ENCODE assay signal across 15 mouse cellular contexts in genomic region chr15:77888286-77888685, GRCm38 (mm10). TPM values are rescaled to one million over a fixed set of nuclear protein-coding genes. Genes with fewer than 3 reads are reported as not detected.
A peak's percentile ranks its signal among the peaks of the same experiment; 100 is the strongest.
DNase-seq lines count a peak whose midpoint lies in the region; ATAC-seq and TF ChIP-seq lines count a peak whose summit lies in the region.
"Had no signal": no experiment of that assay in that cellular context is flagged by ENCODE, and none has a peak within 500 bp of the region (broad histone marks: within the 10 kb centered on the region; RNA-seq: fewer than 3 reads in every experiment).

No protein-coding gene starts in this region.

- H3K9ac ChIP-seq in midbrain, embryonic 14.5 days (replicated peaks; ENCODE audit: low read length) = no peak overlapping the region
- H3K9ac ChIP-seq in MEL (ENCODE audit: control insufficient read depth, low read depth, low read length, poor library complexity, severe bottlenecking) = no peak overlapping the region
- H3K9ac ChIP-seq: liver, embryonic 13.5 days had no signal

- no peak overlapping the region for H3K4me3 ChIP-seq in midbrain, embryonic 10.5 days
- H3K4me3 ChIP-seq in midbrain, embryonic 14.5 days (replicated peaks; ENCODE audit: low read depth, low read length) = no peak overlapping the region
- H3K4me3 ChIP-seq in MEL (ENCODE audit: control insufficient read depth in 1 of 2, insufficient read depth in 1 of 2, low read depth in 2 of 2, low read length in 2 of 2) = no peak overlapping the region
- H3K4me3 ChIP-seq: liver, embryonic 13.5 days had no signal

- no peaks in the 10 kb centered on the region for H3K9me3 ChIP-seq in midbrain, embryonic 10.5 days (replicated peaks)
- H3K9me3 ChIP-seq in midbrain, embryonic 14.5 days (ENCODE audit: control insufficient read depth, low read length) = no peaks in the 10 kb centered on the region
- H3K9me3 ChIP-seq in MEL (replicated peaks; ENCODE audit: insufficient read depth, low read length) = no peaks in the 10 kb centered on the region
- H3K9me3 ChIP-seq: liver, embryonic 13.5 days had no signal

- TF ChIP-seq RAD21 in MEL (IDR thresholded peaks at IDR 0.05; ENCODE audit: low read depth, low read length) = no peak

- H3K27me3 ChIP-seq in midbrain, embryonic 10.5 days (ENCODE audit: low read depth, poor library complexity, severe bottlenecking) = no peaks in the 10 kb centered on the region
- H3K27me3 ChIP-seq in midbrain, embryonic 14.5 days (ENCODE audit: control insufficient read depth, insufficient read depth, low read length) = no peaks in the 10 kb centered on the region
- H3K27me3 ChIP-seq in MEL (ENCODE audit: control insufficient read depth in 1 of 2, insufficient read depth in 2 of 2, low read length in 2 of 2) = no peaks in the 10 kb centered on the region

- TF ChIP-seq CTCF in MEL (IDR thresholded peaks at IDR 0.05 in 2 of 3, conservative IDR thresholded peaks at IDR 0.05 in 1 of 3; ENCODE audit: control insufficient read depth in 1 of 3, insufficient read depth in 1 of 3, low read depth in 2 of 3, low read length in 3 of 3, poor library complexity in 1 of 3, severe bottlenecking in 1 of 3) = no peak

- ATAC-seq in midbrain, embryonic 14.5 days (ENCODE audit: low FRiP score, low TSS enrichment) = no peak
- ATAC-seq: forebrain, embryonic 14.5 days; hindbrain, embryonic 16.5 days had no signal

- 58% methylated on average over 7 of the region's 7 CpGs for WGBS in midbrain, embryonic 10.5 days
- 54% methylated on average over 7 of the region's 7 CpGs for WGBS in midbrain, embryonic 14.5 days

- peaks cover 21% of the 10 kb centered on the region for H3K4me1 ChIP-seq in midbrain, embryonic 10.5 days
- no peaks in the 10 kb centered on the region for H3K4me1 ChIP-seq in midbrain, embryonic 14.5 days (ENCODE audit: control insufficient read depth, insufficient read depth, low read length)
- H3K4me1 ChIP-seq in MEL (ENCODE audit: control insufficient read depth in 1 of 2, insufficient read depth in 2 of 2, low read length in 2 of 2) = peaks cover 13 to 36% of the 10 kb centered on the region in 2 experiments

- H3K4me2 ChIP-seq in midbrain, embryonic 14.5 days (ENCODE audit: low read length) = no peak overlapping the region
- H3K4me2 ChIP-seq: liver, embryonic 13.5 days had no signal

- H3K27ac ChIP-seq in midbrain, embryonic 10.5 days (replicated peaks) = 0 out of 2 replicates have a peak overlapping the region, but pooled peaks have one; percentile 52
- H3K27ac ChIP-seq in midbrain, embryonic 14.5 days (replicated peaks; ENCODE audit: low read depth, low read length) = no peak overlapping the region
- no peak overlapping the region for H3K27ac ChIP-seq in MEL (ENCODE audit: control insufficient read depth, low read depth, low read length)
- H3K27ac ChIP-seq: liver, embryonic 13.5 days had no signal

- H3K36me3 ChIP-seq in midbrain, embryonic 10.5 days = no peaks in the 10 kb centered on the region
- no peaks in the 10 kb centered on the region for H3K36me3 ChIP-seq in midbrain, embryonic 14.5 days (ENCODE audit: control insufficient read depth, insufficient read depth, low read length)
- H3K36me3 ChIP-seq in MEL (ENCODE audit: control insufficient read depth in 1 of 2, insufficient read depth in 2 of 2, low read length in 2 of 2) = peaks cover 0 to 19% of the 10 kb centered on the region in 2 experiments; a peak in 2 of 4 replicates
- H3K36me3 ChIP-seq: liver, embryonic 13.5 days had no signal

- TF ChIP-seq EP300 in MEL (IDR thresholded peaks at IDR 0.05; ENCODE audit: low read depth in 1 of 2, low read length in 2 of 2) = no peak

- no peaks in the 10 kb centered on the region for H3K79me2 ChIP-seq in MEL (ENCODE audit: control insufficient read depth, insufficient read depth, low read length, poor library complexity)

- no peak for DNase-seq in midbrain, embryonic 10.5 days (ENCODE audit: low spot score)
- DNase-seq in midbrain, embryonic 14.5 days = no peak
- peak; percentile 33 for DNase-seq in MEL (ENCODE audit: low read depth, low spot score)
- peak; percentile 53 for DNase-seq in adrenal gland, postnatal 25 days
- DNase-seq in kidney, postnatal 14 days = no peak
- no peak for DNase-seq in urinary bladder, postnatal 25 days (ENCODE audit: low spot score)
- no peak for DNase-seq in left cerebral cortex, adult 9 months (ENCODE audit: low spot score in 2 of 2)
- DNase-seq: cerebellum, postnatal 10 days; gastrocnemius, postnatal 36 days; layer of hippocampus, adult 9-11 months; left cerebral cortex, postnatal 4 days; liver, embryonic 13.5 days; thymus, postnatal 25 days had no signal

- no peak for TF ChIP-seq POLR2A in MEL (IDR thresholded peaks at IDR 0.05; ENCODE audit: control insufficient read depth in 1 of 2, insufficient read depth in 1 of 2, low read depth in 1 of 2, low read length in 2 of 2, poor library complexity in 1 of 2)

TF ChIP-seq in MEL, 35 proteins besides CTCF, POLR2A, EP300 and RAD21:
- TF ChIP-seq JUND (IDR thresholded peaks at IDR 0.05; ENCODE audit: low read depth, low read length) = no peak
- no peak for TF ChIP-seq POLR2AphosphoS2 (IDR thresholded peaks at IDR 0.05; ENCODE audit: low read length)
- no peak for TF ChIP-seq ELF1 (IDR thresholded peaks at IDR 0.05; ENCODE audit: low read depth, low read length)
- TF ChIP-seq ZNF384 (IDR thresholded peaks at IDR 0.05; ENCODE audit: low read depth, low read length) = no peak
- no peak for TF ChIP-seq MYB (IDR thresholded peaks at IDR 0.05; ENCODE audit: low read depth, low read length)
- no peak for TF ChIP-seq ETS1 (IDR thresholded peaks at IDR 0.05; ENCODE audit: low read depth, low read length)
- no peak for TF ChIP-seq TCF12 (IDR thresholded peaks at IDR 0.05; ENCODE audit: low read depth, low read length)
- TF ChIP-seq UBTF (IDR thresholded peaks at IDR 0.05; ENCODE audit: borderline replicate concordance, insufficient read depth, low read depth, low read length) = no peak
- no peak for TF ChIP-seq KAT2A (conservative IDR thresholded peaks at IDR 0.05; ENCODE audit: low read depth, low read length)
- no peak for TF ChIP-seq TBP (IDR thresholded peaks at IDR 0.05; ENCODE audit: low read depth, low read length)
- no peak for TF ChIP-seq POLR2AphosphoS5 (IDR thresholded peaks at IDR 0.05; ENCODE audit: borderline replicate concordance, low read depth, low read length)
- no peak for TF ChIP-seq CHD1 (IDR thresholded peaks at IDR 0.05; ENCODE audit: low read depth, low read length)
- TF ChIP-seq GATA1 (IDR thresholded peaks at IDR 0.05; ENCODE audit: low read depth, low read length) = no peak
- no peak for TF ChIP-seq ZC3H11A (IDR thresholded peaks at IDR 0.05; ENCODE audit: low read depth, low read length)
- no peak for TF ChIP-seq MAFK (IDR thresholded peaks at IDR 0.05; ENCODE audit: borderline replicate concordance, low read depth, low read length)
- TF ChIP-seq NRF1 (IDR thresholded peaks at IDR 0.05; ENCODE audit: insufficient read depth, low read depth, low read length, poor library complexity, severe bottlenecking) = no peak
- no peak for TF ChIP-seq MEF2A (IDR thresholded peaks at IDR 0.05; ENCODE audit: extremely low read depth, insufficient replicate concordance, low read depth, low read length, poor library complexity, severe bottlenecking)
- no peak for TF ChIP-seq SMC3 (IDR thresholded peaks at IDR 0.05; ENCODE audit: low read depth, low read length)
- no peak for TF ChIP-seq ZMIZ1 (IDR thresholded peaks at IDR 0.05; ENCODE audit: low read depth, low read length)
- TF ChIP-seq USF1 (IDR thresholded peaks at IDR 0.05; ENCODE audit: low read depth, low read length) = no peak

RNA-seq across cellular contexts. Expression of gene Txn2, which starts 40.5 kb away (rescaled TPM):
- polyA plus RNA-seq in midbrain, embryonic 10.5 days (2016; fragmentation: Nextera tagmentation; extraction: Ambion mirVana) = 285 and 291 TPM in 2 replicates
- 219 and 234 TPM in 2 replicates for polyA plus RNA-seq in midbrain, embryonic 14.5 days (2014; fragmentation: Nextera tagmentation; extraction: Ambion mirVana)
- 188 and 207 TPM in 2 replicates for total RNA-seq in MEL (2012; rRNA removed)
- polyA plus RNA-seq in MEL (2012; ENCODE audit: insufficient read depth in 1 of 2, insufficient read length in 2 of 2, low read depth in 1 of 2, low replicate concordance in 2 of 2, missing spikeins in 1 of 2) = 100 to 1,000 TPM; 114 to 416 TPM
- total RNA-seq in adrenal gland, postnatal 25 days (2021) = 483 and 599 TPM in 2 replicates

RNA-seq across cellular contexts. Expression of gene Myh9, which starts 46.3 kb away (rescaled TPM):
- polyA plus RNA-seq in midbrain, embryonic 10.5 days (2016; fragmentation: Nextera tagmentation; extraction: Ambion mirVana) = 29.0 and 29.4 TPM in 2 replicates
- 7.3 and 14.8 TPM in 2 replicates for polyA plus RNA-seq in midbrain, embryonic 14.5 days (2014; fragmentation: Nextera tagmentation; extraction: Ambion mirVana)
- total RNA-seq in MEL (2012; rRNA removed) = 59.3 and 65.1 TPM in 2 replicates
- polyA plus RNA-seq in MEL (2012; ENCODE audit: insufficient read depth in 1 of 2, insufficient read length in 2 of 2, low read depth in 1 of 2, low replicate concordance in 2 of 2, missing spikeins in 1 of 2) = 100 to 1,000 TPM; 158 to 176 TPM
- total RNA-seq in adrenal gland, postnatal 25 days (2021) = 325 and 352 TPM in 2 replicates

Comparison
In these comparisons a context has a peak if more than half of its experiments do, and no peak if none do; other contexts are left out.
1. DNase-seq: peak in MEL (single experiment) and adrenal gland, postnatal 25 days (single experiment); none in midbrain, embryonic 10.5 days (single experiment), midbrain, embryonic 14.5 days (single experiment), kidney, postnatal 14 days (single experiment), urinary bladder, postnatal 25 days (single experiment) and left cerebral cortex, adult 9 months (0 of 2).